In genomic region chr16:94789958-94790357, GRCm38 (mm10) we compare ENCODE assay signal across 7 mouse cellular contexts.
DNase-seq lines count a peak whose midpoint lies in the region; ATAC-seq lines count a peak whose summit lies in the region.

No protein-coding gene starts in this region.

- H3K4me3 ChIP-seq in liver, embryonic 11.5 days (ENCODE audit: low read depth, low read length), result no peak overlapping the region
- no peak overlapping the region for H3K4me3 ChIP-seq in liver, embryonic 12.5 days

- peak; percentile 35 for DNase-seq in liver, embryonic 11.5 days (ENCODE audit: low spot score)
- DNase-seq in R1 (ENCODE audit: low read depth, low spot score), result peak; percentile 78
- DNase-seq in cerebellum, adult 8-10 months, result peak; percentile 55
- no peak for DNase-seq in frontal cortex, postnatal 36 days (ENCODE audit: low spot score in 2 of 2)
- no peak for DNase-seq in gastrocnemius, adult 8-10 months (ENCODE audit: low spot score in 2 of 2)

- no peaks in the 10 kb centered on the region for H3K9me3 ChIP-seq in liver, embryonic 11.5 days (ENCODE audit: control insufficient read depth, low read length)
- H3K9me3 ChIP-seq in liver, embryonic 12.5 days (replicated peaks), result no peaks in the 10 kb centered on the region

- H3K4me1 ChIP-seq in liver, embryonic 11.5 days (replicated peaks; ENCODE audit: control insufficient read depth, insufficient read depth, low read length), result no peaks in the 10 kb centered on the region
- no peaks in the 10 kb centered on the region for H3K4me1 ChIP-seq in liver, embryonic 12.5 days

- no peak overlapping the region for H3K4me2 ChIP-seq in liver, embryonic 11.5 days
- no peak overlapping the region for H3K4me2 ChIP-seq in liver, embryonic 12.5 days

- H3K27ac ChIP-seq in liver, embryonic 11.5 days (ENCODE audit: low read depth, low read length), result no peak overlapping the region
- no peak overlapping the region for H3K27ac ChIP-seq in liver, embryonic 12.5 days

- no peaks in the 10 kb centered on the region for H3K36me3 ChIP-seq in liver, embryonic 11.5 days (ENCODE audit: control insufficient read depth, insufficient read depth, low read length)
- no peaks in the 10 kb centered on the region for H3K36me3 ChIP-seq in liver, embryonic 12.5 days

- WGBS in liver, embryonic 11.5 days, result 32% methylated on average over 6 of the region's 6 CpGs
- 20% methylated on average over 6 of the region's 6 CpGs for WGBS in liver, embryonic 12.5 days (ENCODE audit: insufficient replicate concordance)

- no peaks in the 10 kb centered on the region for H3K27me3 ChIP-seq in liver, embryonic 11.5 days (replicated peaks; ENCODE audit: control insufficient read depth, insufficient read depth, low read length)
- H3K27me3 ChIP-seq in liver, embryonic 12.5 days (replicated peaks), result 0 out of 2 replicates have a peak, but pooled peaks cover 6% of the 10 kb centered on the region

- H3K9ac ChIP-seq in liver, embryonic 11.5 days (ENCODE audit: low read depth, low read length), result no peak overlapping the region
- H3K9ac ChIP-seq in liver, embryonic 12.5 days, result no peak overlapping the region

- no peak for ATAC-seq in liver, embryonic 11.5 days (replicated peaks; ENCODE audit: low FRiP score)
- no peak for ATAC-seq in liver, embryonic 12.5 days
- peak; percentile 73 for ATAC-seq in megakaryocyte-erythroid progenitor cell, adult 5-6 weeks (replicated peaks; ENCODE audit: low FRiP score, low TSS enrichment, poor library complexity, severe bottlenecking)

Comparison
In these comparisons a context has a peak if more than half of its experiments do, and no peak if none do; other contexts are left out.
1. DNase-seq: peak in liver, embryonic 11.5 days (single experiment), R1 (single experiment) and cerebellum, adult 8-10 months (single experiment); none in frontal cortex, postnatal 36 days (0 of 2) and gastrocnemius, adult 8-10 months (0 of 2).